Mouse (Mus musculus): ENCODE results near the gene Themis2. TPM values are rescaled to one million over a fixed set of nuclear protein-coding genes. Genes with fewer than 3 reads are reported as not detected.
"Not testable (repeated sequence)": the region's sequence is repeated elsewhere in the genome, so short reads cannot be mapped to it uniquely, and the experiment has no call there.

The Themis2 gene
- total and polyA plus RNA-seq, 2 experiments from 2014 or later = 0.50 to 1.00 TPM

- ATAC-seq (no peak), DNase-seq (no peak)
- H3K9me3 ChIP-seq (ENCODE audit: low read length) = no peaks in the 10 kb centered on the region
- WGBS = 84% methylated on average over 5 of the region's 5 CpGs
- H3K36me3 ChIP-seq (ENCODE audit: insufficient read depth) = no peaks in the 10 kb centered on the region
- no peak overlapping the region for H3K27ac ChIP-seq (ENCODE audit: low read depth, low read length)
- no peak overlapping the region for H3K4me3 ChIP-seq (ENCODE audit: low read depth, low read length)
- TF ChIP-seq CTCF (IDR thresholded peaks at IDR 0.05; ENCODE audit: low read depth) = no peak
- H3K4me1 ChIP-seq (ENCODE audit: insufficient read depth) = no peaks in the 10 kb centered on the region
- no peak overlapping the region for H3K4me2 ChIP-seq (ENCODE audit: low read depth)
- H3K27me3 ChIP-seq (ENCODE audit: insufficient read depth, low read length) = no peaks in the 10 kb centered on the region
- no peak overlapping the region for H3K9ac ChIP-seq
Observed at GRCm38 (mm10) chr4:132805146-132805545, 9.0 kb upstream of the Themis2 start.

DNA sequence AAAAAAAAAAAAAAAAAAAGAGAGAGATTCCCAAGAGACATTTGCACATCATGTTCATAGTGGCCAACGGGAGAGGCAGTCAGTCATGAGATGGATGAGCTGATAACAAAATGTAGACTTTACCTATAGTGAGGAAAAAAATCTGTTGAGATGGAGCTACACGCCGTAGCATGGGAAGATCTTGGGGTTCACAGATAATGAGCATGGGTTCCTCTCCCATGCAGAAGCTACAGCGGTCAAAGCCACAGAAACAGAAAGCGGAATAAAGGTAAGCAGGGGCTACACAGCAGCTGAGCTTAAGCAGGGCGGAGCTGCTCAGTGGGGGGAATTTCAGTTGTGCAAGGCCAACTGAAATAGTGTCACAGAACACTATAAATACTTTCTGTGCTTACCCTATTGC is 8.1 kb upstream of the Themis2 start:
- H3K27me3 ChIP-seq (ENCODE audit: insufficient read depth, low read length) = no peaks in the 10 kb centered on the region

GRCm38 (mm10) chr4:132803876-132804275 is 7.7 kb upstream of the Themis2 start:
- no peaks in the 10 kb centered on the region for H3K36me3 ChIP-seq (ENCODE audit: insufficient read depth)
- no peak overlapping the region for H3K27ac ChIP-seq (ENCODE audit: low read depth, low read length)
- ATAC-seq (no peak), DNase-seq (no peak)
- no peaks in the 10 kb centered on the region for H3K27me3 ChIP-seq (ENCODE audit: insufficient read depth, low read length)
- no peaks in the 10 kb centered on the region for H3K4me1 ChIP-seq (ENCODE audit: insufficient read depth)
- H3K4me3 ChIP-seq (ENCODE audit: low read depth, low read length) = no peak overlapping the region
- no peaks in the 10 kb centered on the region for H3K9me3 ChIP-seq (ENCODE audit: low read length)
- TF ChIP-seq CTCF (IDR thresholded peaks at IDR 0.05; ENCODE audit: low read depth) = no peak
- no peak overlapping the region for H3K9ac ChIP-seq
- H3K4me2 ChIP-seq (ENCODE audit: low read depth) = no peak overlapping the region
- WGBS = 94% methylated on average over 7 of the region's 7 CpGs

More for the DNA sequence above, 8.1 kb upstream of the Themis2 start:
- no peak for TF ChIP-seq CTCF (IDR thresholded peaks at IDR 0.05; ENCODE audit: low read depth)
- 92% methylated on average over 6 of the region's 6 CpGs for WGBS
- Histone ChIP-seq H3K4me1 (ENCODE audit: insufficient read depth) (no peaks in the 10 kb centered on the region), H3K4me3 (ENCODE audit: low read depth, low read length) (no peak overlapping the region), H3K27ac (ENCODE audit: low read depth, low read length) (no peak overlapping the region), H3K9me3 (ENCODE audit: low read length) (no peaks in the 10 kb centered on the region), H3K9ac (no peak overlapping the region), H3K36me3 (ENCODE audit: insufficient read depth) (no peaks in the 10 kb centered on the region), H3K4me2 (ENCODE audit: low read depth) (no peak overlapping the region)
- ATAC-seq (no peak), DNase-seq (no peak)

- no peak for TF ChIP-seq CTCF (IDR thresholded peaks at IDR 0.05; ENCODE audit: low read depth)
- Histone ChIP-seq H3K4me1 (ENCODE audit: insufficient read depth) (no peaks in the 10 kb centered on the region), H3K9me3 (ENCODE audit: low read length) (no peaks in the 10 kb centered on the region), H3K27me3 (ENCODE audit: insufficient read depth, low read length) (no peaks in the 10 kb centered on the region), H3K27ac (ENCODE audit: low read depth, low read length) (no peak overlapping the region), H3K4me2 (ENCODE audit: low read depth) (no peak overlapping the region), H3K4me3 (ENCODE audit: low read depth, low read length) (no peak overlapping the region), H3K36me3 (ENCODE audit: insufficient read depth) (no peaks in the 10 kb centered on the region), H3K9ac (no peak overlapping the region)
- DNase-seq (no peak), ATAC-seq (no peak)
- WGBS = 82% methylated on average over 5 of the region's 5 CpGs
Observed at GRCm38 (mm10) chr4:132803212-132803611, 7.0 kb upstream of the Themis2 start.

- no peaks in the 10 kb centered on the region for H3K36me3 ChIP-seq (ENCODE audit: insufficient read depth)
- no peaks in the 10 kb centered on the region for H3K4me1 ChIP-seq (ENCODE audit: insufficient read depth)
- no peak overlapping the region for H3K4me2 ChIP-seq (ENCODE audit: low read depth)
- no peak overlapping the region for H3K9ac ChIP-seq
- H3K27ac ChIP-seq (ENCODE audit: low read depth, low read length) = no peak overlapping the region
- DNase-seq = no peak
- WGBS = 73% methylated on average over 16 of the region's 16 CpGs
- TF ChIP-seq CTCF (IDR thresholded peaks at IDR 0.05; ENCODE audit: low read depth) = no peak
- H3K4me3 ChIP-seq (ENCODE audit: low read depth, low read length) = no peak overlapping the region
- ATAC-seq = no peak
- no peaks in the 10 kb centered on the region for H3K9me3 ChIP-seq (ENCODE audit: low read length)
- no peaks in the 10 kb centered on the region for H3K27me3 ChIP-seq (ENCODE audit: insufficient read depth, low read length)
Observed at GRCm38 (mm10) chr4:132802171-132802637, 6.0 kb upstream of the Themis2 start.

DNA sequence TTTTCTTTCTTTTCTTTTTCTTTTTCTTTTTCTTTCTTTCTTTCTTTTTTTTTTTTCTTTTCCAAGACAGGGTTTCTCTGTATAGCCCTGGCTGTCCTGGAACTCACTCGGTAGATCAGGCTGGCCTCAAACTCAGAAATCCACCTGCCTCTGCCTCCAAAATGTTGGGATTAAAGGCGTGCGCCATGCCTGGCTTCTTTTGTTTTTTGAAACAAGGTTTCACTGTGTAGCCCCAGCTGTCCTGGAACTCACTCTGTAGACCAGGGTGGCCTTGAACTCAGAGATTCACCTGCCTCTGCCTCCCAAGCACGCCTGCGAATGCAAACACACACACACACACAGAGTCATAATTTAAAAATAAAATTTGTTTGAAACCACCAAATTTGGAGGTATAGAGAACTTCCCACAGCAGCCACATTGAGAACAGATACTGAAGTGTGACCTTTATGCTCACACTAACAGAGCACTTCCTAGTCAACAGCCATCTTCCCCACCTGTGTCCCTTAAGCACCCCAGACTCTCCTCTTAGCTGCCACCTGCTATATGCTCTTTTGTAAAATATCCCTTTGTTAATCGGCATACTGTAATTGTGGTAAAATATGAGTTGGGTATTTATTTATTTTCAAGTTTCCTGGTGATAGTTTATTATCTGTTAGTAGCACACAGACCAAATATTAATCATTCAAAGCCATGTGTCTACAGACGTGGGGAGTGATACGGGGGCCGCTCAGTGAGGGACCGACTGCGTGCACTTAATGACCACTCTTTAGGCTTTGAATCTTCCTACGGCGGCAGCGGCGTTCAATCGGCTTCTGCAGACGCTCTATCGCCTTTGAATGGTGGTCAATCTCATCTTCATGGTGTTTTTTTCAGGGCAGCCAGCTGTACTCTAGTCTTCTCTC is 5.2 kb upstream of the Themis2 start:
- 89% methylated on average over 18 of the region's 18 CpGs for WGBS

GRCm38 (mm10) chr4:132799845-132800244 is 3.7 kb upstream of the Themis2 start:
- 90% methylated on average over 4 of the region's 4 CpGs for WGBS
- no peak overlapping the region for H3K4me3 ChIP-seq (ENCODE audit: low read depth, low read length)
- no peaks in the 10 kb centered on the region for H3K9me3 ChIP-seq (ENCODE audit: low read length)
- no peak for DNase-seq
- TF ChIP-seq CTCF (IDR thresholded peaks at IDR 0.05; ENCODE audit: low read depth) = no peak
- no peak overlapping the region for H3K27ac ChIP-seq (ENCODE audit: low read depth, low read length)
- ATAC-seq = no peak
- no peaks in the 10 kb centered on the region for H3K4me1 ChIP-seq (ENCODE audit: insufficient read depth)
- H3K4me2 ChIP-seq (ENCODE audit: low read depth) = no peak overlapping the region
- no peaks in the 10 kb centered on the region for H3K36me3 ChIP-seq (ENCODE audit: insufficient read depth)
- 0 out of 2 replicates have a peak, but pooled peaks cover 5% of the 10 kb centered on the region for H3K27me3 ChIP-seq (ENCODE audit: insufficient read depth, low read length)
- no peak overlapping the region for H3K9ac ChIP-seq

More for the DNA sequence above, 5.2 kb upstream of the Themis2 start:
- DNase-seq = no peak
- H3K4me1 ChIP-seq (ENCODE audit: insufficient read depth) = no peaks in the 10 kb centered on the region
- no peak for ATAC-seq
- no peaks in the 10 kb centered on the region for H3K36me3 ChIP-seq (ENCODE audit: insufficient read depth)
- H3K4me3 ChIP-seq (ENCODE audit: low read depth, low read length) = no peak overlapping the region
- H3K27me3 ChIP-seq (ENCODE audit: insufficient read depth, low read length) = no peaks in the 10 kb centered on the region
- H3K27ac ChIP-seq (ENCODE audit: low read depth, low read length) = no peak overlapping the region
- H3K4me2 ChIP-seq (ENCODE audit: low read depth) = no peak overlapping the region
- H3K9ac ChIP-seq = no peak overlapping the region
- H3K9me3 ChIP-seq (ENCODE audit: low read length) = no peaks in the 10 kb centered on the region
- no peak for TF ChIP-seq CTCF (IDR thresholded peaks at IDR 0.05; ENCODE audit: low read depth)

DNA sequence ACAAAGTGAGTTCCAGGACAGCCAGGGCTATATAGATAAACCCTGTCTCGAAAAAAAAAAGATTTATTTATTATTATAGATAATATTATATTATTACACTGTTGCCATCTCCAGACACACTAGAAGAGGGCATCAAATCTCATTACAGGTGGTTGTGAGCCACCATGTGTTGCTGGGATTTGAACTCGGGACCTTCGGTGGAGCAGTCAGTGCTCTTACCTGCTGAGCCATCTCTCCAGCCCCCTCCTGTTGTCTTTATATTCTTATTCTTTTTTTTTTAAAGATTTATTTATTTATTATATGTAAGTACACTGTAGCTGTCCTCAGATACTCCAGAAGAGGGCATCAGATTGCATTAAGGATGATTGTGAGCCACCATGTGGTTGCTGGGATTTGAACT is 2.5 kb upstream of the Themis2 start:
- not testable (repeated sequence) for H3K9me3 ChIP-seq (ENCODE audit: low read length); H3K36me3 ChIP-seq (ENCODE audit: insufficient read depth); H3K9ac ChIP-seq; H3K4me1 ChIP-seq (ENCODE audit: insufficient read depth); H3K4me3 ChIP-seq (ENCODE audit: low read depth, low read length); H3K27me3 ChIP-seq (ENCODE audit: insufficient read depth, low read length); ATAC-seq; H3K27ac ChIP-seq (ENCODE audit: low read depth, low read length); DNase-seq; H3K4me2 ChIP-seq (ENCODE audit: low read depth)
- 84% methylated on average over 3 of the region's 3 CpGs for WGBS
